Mouse (Mus musculus): ENCODE measurements around the gene Cacna2d3. TPM values are rescaled to one million over a fixed set of nuclear protein-coding genes. Genes with fewer than 3 reads are reported as not detected.

Cacna2d3 gene
- polyA plus RNA-seq, 1 experiment from 2014 or later: 14.8 TPM

DNA sequence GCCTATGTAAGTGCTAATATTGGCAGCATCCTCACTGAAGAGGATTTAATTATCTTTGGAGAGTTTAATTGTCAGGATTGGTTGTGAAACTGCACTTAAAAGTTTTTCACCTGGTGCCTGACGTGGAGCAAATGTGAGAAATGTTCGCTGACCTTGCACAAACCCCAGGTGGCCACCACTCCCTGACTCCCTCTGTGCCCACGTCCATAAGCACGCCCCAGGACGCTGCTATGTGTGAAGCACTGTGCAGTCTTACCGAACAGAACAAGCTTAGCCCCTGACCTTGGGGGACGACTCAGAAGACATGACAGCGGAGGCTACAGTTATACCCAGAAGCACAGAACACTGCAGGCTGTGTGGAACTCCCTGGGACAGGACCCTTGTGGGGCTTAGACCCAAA is 93.5 kb downstream of the Cacna2d3 start:
- no peak for ATAC-seq (ENCODE audit: insufficient number of reproducible peaks, insufficient read depth, low FRiP score, low TSS enrichment)
- Histone ChIP-seq H3K4me3 (no peak overlapping the region), H3K4me1 (no peaks in the 10 kb centered on the region), H3K4me2 (replicated peaks) (no peak overlapping the region), H3K36me3 (no peaks in the 10 kb centered on the region), H3K9ac (no peak overlapping the region), H3K27me3 (no peaks in the 10 kb centered on the region), H3K9me3 (no peaks in the 10 kb centered on the region), H3K27ac (no peak overlapping the region)
- 73% methylated on average over 8 of the region's 8 CpGs for WGBS

DNA sequence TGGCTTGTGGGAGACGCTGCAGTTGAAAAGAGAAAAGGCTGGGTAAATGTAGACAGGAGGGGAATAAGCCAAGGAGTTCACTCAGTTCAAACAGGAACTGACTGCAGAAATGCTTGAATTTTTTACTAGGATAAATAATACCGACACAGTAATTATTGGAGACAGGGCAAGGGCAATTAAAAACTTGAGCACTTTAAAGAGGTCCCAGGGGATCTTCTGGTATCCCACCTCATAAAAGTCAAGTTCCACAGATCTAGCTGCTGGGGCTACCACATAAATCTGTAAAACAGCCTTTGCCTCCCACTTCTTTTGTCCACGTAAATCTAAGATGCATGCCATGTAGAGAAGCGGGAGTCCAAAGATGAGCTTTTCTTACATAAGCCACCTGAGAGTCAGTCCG is 109.2 kb downstream of the Cacna2d3 start:
- 74% methylated on average over 5 of the region's 5 CpGs for WGBS
- no peak for ATAC-seq (ENCODE audit: insufficient number of reproducible peaks, insufficient read depth, low FRiP score, low TSS enrichment)

DNA sequence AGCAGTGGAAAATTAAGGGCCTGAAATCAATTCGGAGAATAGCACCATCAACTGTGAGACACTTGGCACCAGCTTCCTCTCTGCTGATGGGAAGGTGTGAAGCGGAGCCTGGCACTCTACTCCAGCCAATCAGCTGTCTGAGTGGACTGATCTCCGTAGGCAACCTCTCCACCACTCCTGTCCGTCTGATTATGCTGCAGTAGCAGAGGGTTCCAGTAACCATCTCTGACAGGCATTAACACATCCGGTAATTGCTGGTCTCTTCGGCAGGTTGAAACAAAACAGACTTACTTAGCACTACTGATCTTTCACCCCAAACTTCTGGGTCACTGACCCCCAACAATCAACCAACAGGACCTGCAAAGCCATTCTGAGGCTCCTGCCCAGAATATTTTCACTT is 112.9 kb downstream of the Cacna2d3 start:
- Histone ChIP-seq H3K4me1 (no peaks in the 10 kb centered on the region), H3K27me3 (no peaks in the 10 kb centered on the region), H3K36me3 (no peaks in the 10 kb centered on the region), H3K27ac (no peak overlapping the region), H3K4me2 (replicated peaks) (no peak overlapping the region), H3K9ac (no peak overlapping the region), H3K4me3 (no peak overlapping the region), H3K9me3 (no peaks in the 10 kb centered on the region)
- ATAC-seq (ENCODE audit: insufficient number of reproducible peaks, insufficient read depth, low FRiP score, low TSS enrichment): no peak
- 65% methylated on average over 6 of the region's 6 CpGs for WGBS

More for the DNA sequence above, 109.2 kb downstream of the Cacna2d3 start:
- Histone ChIP-seq H3K27me3 (no peaks in the 10 kb centered on the region), H3K9ac (no peak overlapping the region), H3K4me1 (0 out of 2 replicates have a peak, but pooled peaks cover 3% of the 10 kb centered on the region), H3K27ac (no peak overlapping the region), H3K4me3 (no peak overlapping the region), H3K4me2 (replicated peaks) (no peak overlapping the region), H3K9me3 (no peaks in the 10 kb centered on the region), H3K36me3 (no peaks in the 10 kb centered on the region)

DNA sequence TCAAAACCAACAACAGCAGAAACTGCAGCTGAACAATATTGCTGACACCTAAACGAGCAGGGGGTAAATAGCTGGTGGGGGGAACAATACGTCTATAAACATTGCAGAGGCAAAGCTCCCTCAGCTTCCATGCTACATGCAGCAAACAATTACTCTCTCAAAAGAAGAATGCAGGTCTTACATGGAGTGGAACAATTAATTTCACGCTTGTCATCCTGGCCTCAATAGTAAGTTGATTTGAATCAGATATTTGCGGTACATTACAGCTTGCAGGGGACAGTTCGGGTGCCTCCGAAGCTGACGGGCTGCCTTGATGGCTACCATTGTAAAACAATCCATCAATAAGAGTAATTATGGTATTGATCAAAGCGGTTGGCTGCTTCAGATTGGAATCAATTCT is 122.2 kb downstream of the Cacna2d3 start:
- Histone ChIP-seq H3K4me1 (no peaks in the 10 kb centered on the region), H3K27me3 (no peaks in the 10 kb centered on the region), H3K9ac (no peak overlapping the region), H3K36me3 (no peaks in the 10 kb centered on the region), H3K4me2 (replicated peaks) (no peak overlapping the region), H3K27ac (no peak overlapping the region), H3K9me3 (no peaks in the 10 kb centered on the region), H3K4me3 (no peak overlapping the region)
- WGBS: 59% methylated on average over 8 of the region's 8 CpGs
- no peak for ATAC-seq (ENCODE audit: insufficient number of reproducible peaks, insufficient read depth, low FRiP score, low TSS enrichment)

DNA sequence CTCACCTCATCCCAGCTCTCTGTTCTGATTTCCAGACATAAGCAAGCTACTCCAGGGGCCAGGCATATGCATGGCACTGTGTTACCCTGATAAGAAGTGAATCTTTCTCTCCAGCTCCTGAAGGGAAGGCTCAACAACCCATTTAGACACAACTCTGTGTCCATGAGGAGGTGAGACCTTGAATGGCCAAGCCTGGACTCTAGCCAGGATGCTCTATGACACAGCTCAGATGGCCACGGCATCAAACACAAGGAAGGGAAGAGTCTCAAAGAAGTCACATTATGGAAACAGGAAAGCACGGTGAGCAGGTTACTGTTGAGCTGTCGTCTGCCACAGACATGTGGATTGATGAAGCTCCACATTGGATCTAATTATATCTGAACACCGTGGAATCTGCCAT is 128.8 kb downstream of the Cacna2d3 start:
- WGBS: 86% methylated on average over 4 of the region's 4 CpGs

DNA sequence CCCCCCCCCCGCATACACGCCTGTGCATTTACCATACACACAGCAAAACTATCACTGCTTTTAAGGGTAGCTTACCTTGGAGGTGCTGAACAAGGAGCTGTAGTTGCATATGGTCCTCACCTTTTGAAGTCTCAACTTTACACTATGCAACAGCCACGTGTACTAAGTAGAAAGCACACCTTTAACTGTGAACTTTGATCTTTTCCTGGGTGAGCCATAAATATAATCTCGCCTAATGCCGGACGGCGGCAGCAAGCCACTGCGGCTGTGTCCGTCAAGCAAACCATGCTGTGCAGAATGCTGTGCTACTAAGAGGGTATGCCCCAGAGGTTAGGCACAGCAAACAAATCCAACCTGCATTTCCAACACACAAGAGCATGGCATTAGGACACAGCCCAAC is 132.0 kb downstream of the Cacna2d3 start:
- no peak overlapping the region for H3K4me2 ChIP-seq (replicated peaks)
- no peak overlapping the region for H3K9ac ChIP-seq
- H3K9me3 ChIP-seq: no peaks in the 10 kb centered on the region
- no peaks in the 10 kb centered on the region for H3K36me3 ChIP-seq
- H3K27ac ChIP-seq: no peak overlapping the region
- 84% methylated on average over 9 of the region's 9 CpGs for WGBS
- H3K4me3 ChIP-seq: no peak overlapping the region
- H3K4me1 ChIP-seq: no peaks in the 10 kb centered on the region
- H3K27me3 ChIP-seq: no peaks in the 10 kb centered on the region
- ATAC-seq (ENCODE audit: insufficient number of reproducible peaks, insufficient read depth, low FRiP score, low TSS enrichment): no peak

More for the DNA sequence above, 128.8 kb downstream of the Cacna2d3 start:
- Histone ChIP-seq H3K36me3 (no peaks in the 10 kb centered on the region), H3K4me1 (no peaks in the 10 kb centered on the region), H3K27me3 (no peaks in the 10 kb centered on the region), H3K27ac (no peak overlapping the region), H3K9me3 (no peaks in the 10 kb centered on the region), H3K4me3 (no peak overlapping the region), H3K9ac (no peak overlapping the region), H3K4me2 (replicated peaks) (no peak overlapping the region)
- ATAC-seq (ENCODE audit: insufficient number of reproducible peaks, insufficient read depth, low FRiP score, low TSS enrichment): no peak

DNA sequence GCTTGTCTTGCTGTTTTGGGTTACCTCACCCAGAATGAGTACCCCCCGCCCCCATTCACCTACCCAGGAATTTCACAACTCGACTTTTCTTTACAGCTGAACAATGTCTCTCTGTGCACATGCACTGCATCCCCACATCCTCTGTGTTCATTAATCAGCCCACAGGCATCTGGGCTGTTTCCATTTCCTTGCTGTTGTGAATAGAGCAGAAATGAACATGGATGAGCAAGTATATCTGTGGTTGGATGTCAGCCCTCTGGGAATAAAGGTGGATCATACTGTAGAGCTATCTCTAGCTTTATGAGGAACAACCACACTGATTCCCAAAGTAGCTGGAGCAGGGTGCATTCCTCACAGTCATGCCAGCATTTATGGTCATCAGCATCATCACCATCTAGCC is 139.7 kb downstream of the Cacna2d3 start:
- Histone ChIP-seq H3K9me3 (no peaks in the 10 kb centered on the region), H3K4me2 (replicated peaks) (no peak overlapping the region), H3K9ac (no peak overlapping the region), H3K4me1 (no peaks in the 10 kb centered on the region), H3K4me3 (no peak overlapping the region), H3K36me3 (no peaks in the 10 kb centered on the region), H3K27ac (no peak overlapping the region), H3K27me3 (no peaks in the 10 kb centered on the region)
- no peak for ATAC-seq (ENCODE audit: insufficient number of reproducible peaks, insufficient read depth, low FRiP score, low TSS enrichment)
- 51% methylated on average over 2 of the region's 2 CpGs for WGBS

DNA sequence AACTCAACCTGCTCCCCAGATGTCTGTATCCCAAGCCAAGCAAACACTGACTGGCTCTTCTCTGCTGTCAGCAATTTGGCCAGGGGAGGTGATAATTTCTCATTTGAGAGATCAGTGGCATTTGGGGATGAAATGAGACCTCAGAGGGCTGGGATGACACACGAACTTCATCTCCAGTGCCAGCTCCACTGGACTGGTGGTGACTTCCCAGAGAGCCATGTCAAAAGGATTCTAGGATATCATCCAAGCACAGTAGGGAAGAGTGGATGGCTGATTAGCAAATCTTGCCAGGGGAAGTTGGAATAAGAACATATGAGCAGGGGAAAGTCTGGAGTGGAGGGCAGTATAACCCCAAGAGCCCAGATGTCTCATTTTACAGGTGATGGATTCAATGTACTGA is 143.9 kb downstream of the Cacna2d3 start:
- no peak for ATAC-seq (ENCODE audit: insufficient number of reproducible peaks, insufficient read depth, low FRiP score, low TSS enrichment)
- no peak overlapping the region for H3K4me2 ChIP-seq (replicated peaks)
- no peaks in the 10 kb centered on the region for H3K27me3 ChIP-seq
- no peak overlapping the region for H3K9ac ChIP-seq
- no peaks in the 10 kb centered on the region for H3K36me3 ChIP-seq
- no peaks in the 10 kb centered on the region for H3K4me1 ChIP-seq
- no peak overlapping the region for H3K27ac ChIP-seq
- WGBS: 72% methylated on average over 1 of the region's 1 CpGs
- no peaks in the 10 kb centered on the region for H3K9me3 ChIP-seq
- no peak overlapping the region for H3K4me3 ChIP-seq

DNA sequence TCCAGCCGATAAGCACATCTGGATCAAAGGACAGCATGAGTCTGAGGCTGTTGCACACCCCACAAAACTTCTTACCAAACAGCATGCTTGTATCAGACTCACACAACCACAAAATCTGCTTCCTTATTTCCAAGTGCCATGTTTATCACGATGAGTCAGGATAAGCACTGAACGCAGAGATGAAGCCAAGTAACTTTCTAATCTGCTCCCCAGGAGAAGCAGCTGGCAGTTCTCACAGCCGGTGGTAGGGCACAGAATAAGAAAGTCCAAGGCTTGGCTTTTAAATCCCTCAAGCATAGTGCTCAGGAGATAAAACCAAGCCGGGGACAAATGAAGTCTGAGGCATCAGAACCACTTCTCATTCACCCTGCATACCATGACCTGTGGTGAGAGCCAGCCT is 146.1 kb downstream of the Cacna2d3 start:
- WGBS: 71% methylated on average over 5 of the region's 5 CpGs
- Histone ChIP-seq H3K27me3 (no peaks in the 10 kb centered on the region), H3K9me3 (no peaks in the 10 kb centered on the region), H3K36me3 (no peaks in the 10 kb centered on the region), H3K4me2 (replicated peaks) (no peak overlapping the region), H3K4me1 (no peaks in the 10 kb centered on the region), H3K9ac (no peak overlapping the region), H3K27ac (no peak overlapping the region), H3K4me3 (no peak overlapping the region)
- ATAC-seq (ENCODE audit: insufficient number of reproducible peaks, insufficient read depth, low FRiP score, low TSS enrichment): no peak

DNA sequence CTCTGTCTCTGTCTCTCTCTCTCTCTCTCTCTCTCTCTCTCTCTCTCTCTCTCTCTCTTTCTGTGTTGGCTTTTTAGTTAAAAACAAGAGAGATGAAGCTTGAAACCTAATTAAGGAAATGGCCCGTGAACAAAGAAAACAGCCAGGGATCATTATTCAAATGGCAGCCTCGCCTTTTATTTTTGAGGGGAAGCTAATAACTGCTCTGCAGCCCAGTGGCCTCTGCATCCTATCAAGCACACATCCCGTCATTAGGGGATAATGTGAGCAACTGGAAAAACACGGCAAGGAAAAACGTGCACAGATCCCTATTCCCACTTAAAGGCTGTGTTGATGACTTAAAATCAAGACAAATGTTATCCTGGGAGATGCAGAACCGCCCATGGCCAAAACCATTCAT is 159.0 kb downstream of the Cacna2d3 start:
- Histone ChIP-seq H3K27me3 (no peaks in the 10 kb centered on the region), H3K9ac (no peak overlapping the region), H3K9me3 (no peaks in the 10 kb centered on the region), H3K4me3 (no peak overlapping the region), H3K4me1 (peaks cover 3% of the 10 kb centered on the region; the same call in 1 of the 2 replicates), H3K27ac (no peak overlapping the region), H3K36me3 (no peaks in the 10 kb centered on the region), H3K4me2 (replicated peaks) (no peak overlapping the region)
- ATAC-seq (ENCODE audit: insufficient number of reproducible peaks, insufficient read depth, low FRiP score, low TSS enrichment): no peak
- WGBS: 40% methylated on average over 6 of the region's 6 CpGs

DNA sequence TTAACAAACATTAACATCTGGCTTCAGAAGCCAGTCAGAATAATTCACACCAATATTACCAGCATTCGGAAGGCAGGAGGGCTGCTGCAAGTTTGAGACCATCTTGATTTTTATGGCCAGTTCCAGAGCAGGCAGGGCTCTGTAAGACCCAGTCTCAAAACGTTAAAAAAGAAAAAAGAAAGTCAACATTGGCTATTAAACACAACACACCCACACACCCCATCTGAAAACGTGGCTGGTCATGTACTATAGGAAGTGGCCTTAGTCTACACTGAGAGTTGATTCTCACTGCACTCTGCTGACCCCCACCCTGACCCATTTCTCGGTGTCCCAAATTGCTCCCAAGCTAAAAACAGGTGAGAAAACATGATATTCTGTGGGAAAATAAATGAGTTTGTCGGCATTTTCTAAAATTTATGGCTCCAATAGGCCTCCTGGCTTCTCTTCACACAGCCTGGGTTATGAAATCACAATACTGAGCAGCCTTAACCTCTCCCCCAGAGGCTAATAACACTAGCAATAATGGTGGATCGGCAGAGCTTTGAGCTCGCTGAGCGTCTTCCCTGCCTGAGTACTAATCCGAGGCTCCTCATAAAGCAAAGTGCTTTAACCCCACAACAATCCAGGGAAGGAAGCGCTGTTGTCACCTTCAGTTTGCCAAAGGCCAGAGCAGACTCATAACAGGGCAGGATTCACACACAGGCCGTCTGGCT is 160.4 kb downstream of the Cacna2d3 start:
- Histone ChIP-seq H3K9me3 (no peaks in the 10 kb centered on the region), H3K4me1 (no peaks in the 10 kb centered on the region), H3K4me2 (replicated peaks) (no peak overlapping the region), H3K36me3 (no peaks in the 10 kb centered on the region), H3K4me3 (no peak overlapping the region), H3K27ac (no peak overlapping the region), H3K9ac (no peak overlapping the region), H3K27me3 (no peaks in the 10 kb centered on the region)
- no peak for ATAC-seq (ENCODE audit: insufficient number of reproducible peaks, insufficient read depth, low FRiP score, low TSS enrichment)
- 80% methylated on average over 11 of the region's 11 CpGs for WGBS

DNA sequence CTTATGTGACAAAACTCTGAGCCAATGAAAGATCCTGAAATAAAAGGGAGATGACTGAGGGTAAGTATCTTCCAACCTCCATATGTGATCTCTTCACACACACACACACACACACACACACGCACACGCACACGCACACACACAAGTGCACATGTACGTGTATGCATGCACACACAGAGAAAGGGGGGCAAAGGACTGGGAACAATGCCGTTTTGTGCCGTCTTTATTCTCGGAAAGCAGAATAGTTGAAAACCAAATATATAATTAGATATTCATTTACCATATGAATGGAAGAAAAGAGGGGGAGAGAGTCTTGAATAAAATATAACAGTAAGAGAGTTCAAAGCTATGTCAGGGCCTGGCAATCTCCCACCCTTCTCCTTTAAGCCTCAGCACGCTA is 163.2 kb downstream of the Cacna2d3 start:
- Histone ChIP-seq H3K4me2 (replicated peaks) (no peak overlapping the region), H3K36me3 (no peaks in the 10 kb centered on the region), H3K4me1 (no peaks in the 10 kb centered on the region), H3K9ac (no peak overlapping the region), H3K27ac (no peak overlapping the region), H3K27me3 (no peaks in the 10 kb centered on the region), H3K9me3 (no peaks in the 10 kb centered on the region), H3K4me3 (no peak overlapping the region)
- WGBS: 88% methylated on average over 8 of the region's 8 CpGs
- no peak for ATAC-seq (ENCODE audit: insufficient number of reproducible peaks, insufficient read depth, low FRiP score, low TSS enrichment)
